Mouse (Mus musculus): ENCODE data around the gene Wdr20.
"Not testable (repeated sequence)": the region's sequence is repeated elsewhere in the genome, so short reads cannot be mapped to it uniquely, and the experiment has no call there.

GRCm38 (mm10) chr12:110693378-110693777 is 44.4 kb upstream of the Wdr20 start:
- TF ChIP-seq EP300 (IDR thresholded peaks at IDR 0.05; ENCODE audit: low read length); USF1 (IDR thresholded peaks at IDR 0.05; ENCODE audit: low read depth, low read length); CTCF (conservative IDR thresholded peaks at IDR 0.05 in 1 of 2, IDR thresholded peaks at IDR 0.05 in 1 of 2; ENCODE audit: low read depth in 2 of 2, low read length in 2 of 2); POLR2AphosphoS2 (IDR thresholded peaks at IDR 0.05; ENCODE audit: low read depth, low read length); POLR2A (IDR thresholded peaks at IDR 0.05; ENCODE audit: low read depth, low read length); ZC3H11A (IDR thresholded peaks at IDR 0.05; ENCODE audit: low read depth, low read length); ZKSCAN1 (IDR thresholded peaks at IDR 0.05; ENCODE audit: borderline replicate concordance, low read depth, low read length); ELF1 (IDR thresholded peaks at IDR 0.05; ENCODE audit: low read depth, low read length); NRF1 (IDR thresholded peaks at IDR 0.05; ENCODE audit: low read depth, low read length); GABPA (IDR thresholded peaks at IDR 0.05; ENCODE audit: insufficient replicate concordance, low read depth, low read length); PAX5 (IDR thresholded peaks at IDR 0.05; ENCODE audit: low read length): not testable (repeated sequence)

All from CH12.LX (cell line).